Mouse (Mus musculus) right cerebral cortex, adult 2 months (tissue): Measurements from ENCODE around the gene Rhobtb1.

Source experiments
- DNase-seq, 2 experiments: peaks; one replicate each; pipeline ENCODE4 v3.0.0; 2021 to 2022; ENCODE audit warnings: low spot score in 2 of 2

Rhobtb1 gene

DNA sequence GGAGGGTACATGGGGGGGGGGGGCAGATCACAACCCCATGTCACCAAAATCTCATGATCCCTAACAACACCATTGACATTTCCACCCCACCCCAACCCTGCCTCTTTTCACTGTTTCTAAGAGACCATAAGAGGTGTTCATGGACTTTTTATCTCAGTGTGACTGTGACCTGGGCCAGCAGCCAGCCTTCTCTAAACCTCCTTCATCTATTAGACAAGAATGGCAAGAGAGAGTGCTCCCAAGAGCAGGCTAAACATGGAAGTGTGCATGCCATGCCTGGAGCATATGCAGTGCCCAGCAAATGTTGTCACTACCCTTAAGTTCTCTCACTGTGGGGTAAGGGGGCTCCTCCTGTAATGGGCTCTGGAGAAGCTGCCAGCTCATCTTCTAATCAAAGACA lies 123.5 kb downstream of the Rhobtb1 start:
- DNase-seq, result no peak

DNA sequence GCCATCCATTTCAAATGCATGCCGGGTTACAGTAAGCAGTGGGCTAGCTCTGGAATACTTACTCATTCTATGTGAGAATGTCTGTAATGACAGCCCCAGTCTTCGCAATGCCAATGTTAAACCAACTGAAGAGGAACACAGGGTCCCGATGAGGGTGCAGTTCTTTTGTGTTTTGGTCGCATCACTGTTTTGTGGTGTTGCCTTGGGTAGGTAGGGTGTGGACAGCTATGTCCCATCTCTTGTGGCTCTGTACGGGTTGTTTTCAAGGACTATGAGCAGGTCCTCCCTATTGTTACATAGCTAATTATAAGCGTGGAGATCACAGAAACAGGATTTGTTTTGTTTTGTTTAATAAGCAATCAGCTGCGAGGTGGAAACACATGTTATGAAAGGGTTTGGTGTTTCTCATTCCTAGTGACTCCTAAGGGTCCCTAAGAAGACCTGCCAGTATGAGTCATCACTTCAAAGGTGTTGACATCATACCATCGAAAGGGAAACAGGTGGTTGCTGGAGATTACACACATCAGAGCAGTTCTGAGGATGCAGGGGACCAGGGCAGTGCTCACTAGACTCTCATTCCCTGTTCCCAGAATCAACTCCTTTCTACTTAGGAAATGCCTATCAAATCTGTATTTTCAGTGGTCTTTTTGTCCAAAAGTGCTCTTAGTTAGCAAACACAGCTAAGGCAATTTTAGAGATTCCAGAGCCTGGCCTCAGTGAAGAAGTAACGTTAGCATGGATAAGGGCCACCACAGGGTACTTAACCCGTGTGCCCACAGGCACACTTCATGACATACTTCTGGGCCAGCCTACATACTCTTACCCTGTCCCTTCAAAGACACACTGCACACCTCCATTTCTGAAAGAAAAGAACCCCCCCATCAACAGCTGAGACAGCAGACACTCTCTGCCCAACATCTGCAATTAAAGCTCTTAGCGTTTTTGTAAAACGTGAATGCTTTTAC lies 124.9 kb downstream of the Rhobtb1 start:
- no peak for DNase-seq

- no peak for DNase-seq
Measured at GRCm38 (mm10) chr10:69276920-69277435, 125.7 kb downstream of the Rhobtb1 start.

GRCm38 (mm10) chr10:69278764-69279606 lies 127.8 kb downstream of the Rhobtb1 start:
- DNase-seq, result no peak

GRCm38 (mm10) chr10:69279607-69279978 lies 128.4 kb downstream of the Rhobtb1 start:
- DNase-seq, result no peak

GRCm38 (mm10) chr10:69286939-69287338 lies 135.7 kb downstream of the Rhobtb1 start:
- no peak for DNase-seq

GRCm38 (mm10) chr10:69288086-69288485 lies 136.9 kb downstream of the Rhobtb1 start:
- DNase-seq, result no peak

DNA sequence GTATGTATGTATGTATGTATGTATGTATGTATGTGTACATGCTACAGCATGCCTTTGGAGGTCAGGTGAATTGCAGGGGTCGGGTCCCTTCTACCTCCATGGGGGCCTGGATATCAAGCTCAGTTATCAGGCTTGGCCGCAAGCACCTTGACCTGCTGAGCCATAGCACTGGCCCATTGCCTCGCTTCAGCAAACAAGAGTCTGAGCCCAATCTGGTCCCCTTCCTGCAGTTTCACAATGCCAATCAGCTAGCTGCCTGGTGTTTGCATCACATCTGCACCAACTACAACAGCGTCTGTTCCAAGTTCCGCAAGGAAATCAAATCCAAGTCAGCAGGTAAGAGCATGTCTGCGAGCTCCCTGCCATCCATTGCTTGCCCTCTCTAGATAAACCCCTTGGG lies 137.5 kb downstream of the Rhobtb1 start:
- DNase-seq, result no peak

DNA sequence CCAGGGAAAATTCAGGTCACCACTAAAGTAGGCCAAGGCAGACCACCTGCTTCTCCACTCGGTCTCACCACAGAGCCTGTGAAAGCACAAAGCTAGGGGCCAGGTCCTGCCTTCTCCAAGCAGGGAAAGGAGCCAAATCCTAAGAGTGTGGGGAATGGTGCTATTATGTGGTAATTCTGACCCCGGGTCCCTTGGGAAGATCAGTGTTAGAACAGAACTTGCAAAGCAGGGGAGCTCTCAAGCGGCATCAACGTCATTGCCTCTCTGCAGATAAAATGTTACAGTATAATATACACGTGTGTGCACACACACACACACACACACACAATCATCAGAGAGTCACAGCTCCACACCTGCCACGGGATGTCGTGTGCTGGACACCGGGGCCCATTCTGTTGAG lies 139.5 kb downstream of the Rhobtb1 start:
- no peak for DNase-seq

GRCm38 (mm10) chr10:69295919-69296318 lies 144.7 kb downstream of the Rhobtb1 start:
- no peak for DNase-seq

DNA sequence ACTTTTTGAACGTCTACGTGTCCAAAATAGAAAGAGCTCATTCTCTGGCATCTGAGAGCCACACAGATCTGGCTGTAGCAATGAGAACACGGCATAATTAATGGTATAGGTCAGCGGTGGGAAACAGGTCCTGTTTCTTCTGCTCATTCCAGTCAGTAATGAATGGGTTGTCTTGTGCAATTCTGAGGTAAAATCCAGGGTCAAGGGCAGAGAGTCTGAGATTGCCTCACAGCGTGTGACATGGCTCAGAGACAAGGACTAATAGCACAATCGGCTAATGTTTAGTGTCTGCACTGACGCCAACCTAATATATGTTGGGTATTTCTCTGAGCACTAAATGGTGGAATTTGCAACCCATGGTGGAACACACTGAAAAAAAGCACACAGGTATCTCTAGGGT lies 148.8 kb downstream of the Rhobtb1 start:
- no peak for DNase-seq

DNA sequence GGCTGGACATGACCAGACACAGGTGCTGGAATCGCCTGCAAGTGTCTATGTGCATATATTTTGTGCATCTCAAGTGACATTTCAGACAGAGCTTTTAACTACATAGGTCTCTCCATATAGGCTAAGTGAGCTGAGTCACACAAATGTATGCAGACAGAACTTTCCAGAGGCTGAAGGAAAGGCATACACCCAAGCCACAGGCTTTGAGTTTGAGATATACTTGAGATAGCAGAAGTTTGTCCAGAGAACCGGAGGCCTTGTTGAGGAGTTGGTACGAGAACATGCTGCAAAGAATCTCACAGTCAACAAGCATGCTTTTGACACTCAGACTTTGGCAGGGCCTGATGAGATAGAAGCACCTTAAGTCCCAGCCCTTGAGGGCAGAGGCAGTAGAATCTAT lies 151.4 kb downstream of the Rhobtb1 start:
- no peak for DNase-seq

DNA sequence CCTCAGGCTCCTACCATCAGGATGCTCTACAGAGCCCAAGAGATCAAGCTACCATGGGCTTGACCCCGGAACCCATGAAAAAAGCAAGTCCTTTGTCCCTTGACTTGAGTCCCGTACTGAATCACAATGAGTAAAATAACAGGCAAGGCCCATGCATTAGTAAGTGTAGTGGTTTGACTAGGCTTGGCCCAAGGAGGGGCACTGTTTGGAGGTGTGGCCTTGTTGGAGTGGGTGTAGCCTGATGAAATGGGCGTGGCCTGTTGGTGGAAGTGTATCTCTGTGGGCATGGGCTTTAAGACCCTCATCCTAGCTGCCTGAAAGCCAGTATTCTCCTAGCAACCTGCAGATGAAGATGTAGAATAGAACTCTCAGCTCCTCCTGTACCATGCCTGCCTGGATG lies 153.6 kb downstream of the Rhobtb1 start:
- no peak for DNase-seq

DNA sequence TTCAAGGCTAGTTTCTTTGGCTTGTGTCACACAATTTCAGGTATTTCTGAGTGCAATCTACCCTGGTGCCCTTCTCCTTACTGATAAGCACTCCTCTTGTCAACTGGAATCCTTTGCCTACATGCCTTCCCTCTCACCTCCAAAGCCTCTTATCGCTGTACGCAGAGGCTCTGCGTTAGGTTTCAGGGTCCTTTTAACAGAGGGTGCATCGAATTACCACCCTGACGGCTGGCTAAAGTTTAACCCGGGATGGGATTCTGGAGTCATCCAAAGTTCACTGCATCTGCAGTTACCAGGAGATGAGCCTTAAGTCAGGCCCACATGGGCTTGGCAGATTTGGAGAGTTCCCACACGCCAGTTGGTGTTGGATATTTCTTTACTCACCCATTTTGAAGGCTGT lies 154.4 kb downstream of the Rhobtb1 start:
- DNase-seq, result no peak

DNA sequence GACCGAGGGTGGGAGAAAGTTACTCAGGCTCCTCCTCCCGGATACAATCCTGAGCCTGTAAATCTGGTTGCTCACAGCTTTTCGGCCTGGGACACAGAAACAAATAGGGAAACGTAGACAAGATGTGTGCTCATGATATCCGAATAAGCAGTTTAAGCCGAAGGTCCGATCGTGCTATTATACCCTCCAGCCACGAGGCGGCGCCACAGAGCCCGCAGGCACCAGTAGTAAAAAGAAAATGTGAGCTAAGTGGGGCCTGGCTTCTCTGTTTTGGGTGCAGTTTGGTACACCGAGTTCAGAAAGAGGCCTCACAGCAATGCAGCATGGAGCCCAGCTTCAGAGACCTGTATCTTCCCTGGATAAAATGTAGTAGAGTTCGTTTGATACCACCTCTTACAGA lies 155.0 kb downstream of the Rhobtb1 start:
- DNase-seq, result peak in 1 of 2 experiments; percentile 14

DNA sequence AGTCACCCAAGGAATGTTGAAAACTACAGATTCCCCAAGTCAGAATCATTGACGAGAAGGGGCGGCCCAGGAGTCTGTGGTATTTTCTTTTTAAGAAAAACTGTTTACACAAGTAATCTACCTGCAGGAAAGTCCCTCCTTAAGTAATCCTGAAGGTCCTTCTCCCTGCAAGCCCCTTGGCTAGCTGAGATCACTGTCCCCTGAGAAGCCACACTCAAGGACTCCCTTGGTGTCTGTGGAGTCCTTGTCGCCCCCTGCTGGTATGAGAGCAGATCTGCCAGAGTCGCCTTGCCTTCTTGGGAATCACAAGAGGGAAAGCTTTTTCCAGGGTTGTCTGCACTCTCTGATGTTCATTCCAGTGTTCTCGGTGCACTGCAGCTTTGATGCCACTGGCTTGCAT lies 155.8 kb downstream of the Rhobtb1 start:
- DNase-seq, result peak; percentile 44 to 76

DNA sequence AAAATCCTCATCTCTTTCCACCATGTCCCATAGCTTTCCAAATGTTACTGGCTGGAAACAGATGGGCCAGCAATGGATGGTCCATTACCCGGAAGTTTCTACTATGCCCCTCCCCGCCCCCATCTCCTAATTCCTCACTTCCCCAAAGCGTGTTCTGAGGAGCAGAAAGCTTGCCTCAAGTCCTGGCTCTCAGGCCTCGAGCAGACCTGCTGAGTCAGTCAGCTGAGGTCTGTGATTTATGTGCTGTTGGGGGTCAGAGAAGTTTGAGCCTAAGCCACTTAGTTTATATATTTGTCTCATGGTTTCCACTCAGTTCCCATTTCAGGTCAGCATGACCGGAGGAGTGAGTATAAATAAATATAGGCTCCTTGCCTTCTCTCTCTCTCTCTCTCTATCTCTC lies 157.9 kb downstream of the Rhobtb1 start:
- no peak for DNase-seq

DNA sequence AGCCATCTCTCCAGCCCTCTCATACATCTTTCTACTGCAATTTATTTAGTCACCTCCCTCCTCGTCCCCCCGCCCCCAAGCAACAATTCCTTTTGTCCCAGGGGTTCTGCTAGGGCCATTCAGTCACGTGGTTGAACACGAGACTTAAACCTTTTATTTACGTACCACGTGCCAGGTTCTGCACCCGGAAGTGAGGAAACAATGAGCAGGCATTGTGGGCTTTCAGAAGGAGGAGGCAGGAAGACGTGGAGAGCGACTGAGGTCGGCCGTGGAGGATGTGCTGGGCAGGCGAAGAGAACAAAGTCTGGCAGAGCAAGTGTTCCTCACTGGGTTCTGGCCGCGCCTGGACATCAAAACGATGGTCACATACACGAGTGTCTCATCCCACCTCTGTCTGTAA lies 160.6 kb downstream of the Rhobtb1 start:
- no peak for DNase-seq

DNA sequence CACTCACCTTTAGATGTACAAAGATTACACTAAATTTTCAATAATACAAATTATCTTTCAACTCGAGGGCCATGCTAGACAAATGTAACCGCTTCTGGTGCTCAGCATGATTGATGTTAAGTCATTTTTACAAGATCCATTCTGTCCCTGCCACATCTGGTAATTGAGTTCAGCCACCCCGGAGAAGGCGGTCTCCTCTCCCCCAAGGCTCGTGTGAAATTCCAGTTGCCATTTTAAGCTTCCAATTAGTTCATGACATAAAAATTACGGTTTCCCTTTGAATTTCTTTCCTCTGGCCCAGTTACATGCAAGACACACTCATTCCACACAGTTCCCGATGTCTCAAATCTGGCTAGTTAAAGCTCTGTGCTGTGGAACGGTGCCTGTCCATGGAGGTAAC lies 162.7 kb downstream of the Rhobtb1 start:
- no peak for DNase-seq

- DNase-seq, result no peak
Measured at GRCm38 (mm10) chr10:69318514-69318913, 167.3 kb downstream of the Rhobtb1 start.

DNA sequence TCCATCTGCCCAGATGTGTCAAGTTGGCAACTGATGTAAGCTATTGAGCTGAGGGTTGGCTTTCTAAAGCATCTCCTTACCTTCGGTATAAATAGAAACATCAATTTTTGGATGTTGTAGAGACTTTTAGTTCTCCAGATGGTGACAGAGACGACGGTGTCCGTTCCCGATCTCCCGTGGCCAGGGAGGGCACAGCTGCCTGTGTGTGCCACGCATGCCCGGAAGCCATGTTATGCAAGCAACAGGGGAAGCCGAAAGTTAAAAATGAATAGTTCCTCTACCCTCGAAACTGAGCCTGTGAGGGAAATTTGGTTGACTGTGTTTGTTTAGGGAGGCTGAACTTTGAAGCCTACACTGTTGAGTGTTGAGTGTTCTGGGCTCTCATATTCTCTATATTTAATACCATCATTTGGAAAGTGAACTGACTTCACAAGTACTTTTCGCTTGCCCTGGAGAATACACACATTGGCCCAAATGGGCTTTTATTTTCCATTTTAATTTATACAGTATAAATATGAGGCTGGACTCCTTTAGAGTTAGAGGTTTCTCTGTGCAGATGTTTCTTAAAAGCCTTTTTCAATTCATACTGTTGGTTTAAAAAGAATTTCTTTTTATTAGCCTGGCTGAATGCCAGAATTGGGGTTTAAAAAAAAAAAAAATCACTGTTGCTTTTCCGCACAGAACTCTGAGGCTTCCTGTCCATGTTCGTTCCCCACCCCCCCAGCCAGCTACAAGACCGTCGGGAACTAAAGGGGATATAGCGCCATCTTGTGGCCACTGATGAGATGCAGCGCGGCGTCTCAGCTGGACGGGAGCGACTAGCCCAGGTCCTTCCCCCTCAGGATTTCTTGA lies 169.7 kb downstream of the Rhobtb1 start:
- peak; percentile 73 to 85 for DNase-seq
